Comparison of ENCODE assay signal across 17 mouse cellular contexts in genomic region chr10:75945896-75946295, GRCm38 (mm10). TPM values are rescaled to one million over a fixed set of nuclear protein-coding genes. Genes with fewer than 3 reads are reported as not detected.
"Had no signal": no experiment of that assay in that cellular context is flagged by ENCODE, and none has a peak within 500 bp of the region (broad histone marks: within the 10 kb centered on the region; RNA-seq: fewer than 3 reads in every experiment).

No protein-coding gene starts in this region.

- H3K4me3 ChIP-seq: intestine, embryonic 15.5 days; limb, embryonic 12.5 days; liver, embryonic 13.5 days; neural tube, embryonic 12.5 days; stomach, embryonic 15.5 days had no signal

- H3K9me3 ChIP-seq: intestine, embryonic 15.5 days; limb, embryonic 12.5 days; liver, embryonic 13.5 days; neural tube, embryonic 12.5 days; stomach, embryonic 15.5 days had no signal

- DNase-seq: kidney, adult 18-20 months; kidney, postnatal 25 days; layer of hippocampus, adult 9-11 months; layer of hippocampus, postnatal 36 days; liver; liver, embryonic 13.5 days; liver, postnatal 0 days; midbrain, embryonic 14.5 days; thymus, postnatal 14 days had no signal

- H3K27ac ChIP-seq: intestine, embryonic 15.5 days; limb, embryonic 12.5 days; liver, embryonic 13.5 days; neural tube, embryonic 12.5 days; stomach, embryonic 15.5 days had no signal

- H3K27me3 ChIP-seq: intestine, embryonic 15.5 days; stomach, embryonic 15.5 days had no signal

- H3K9ac ChIP-seq: intestine, embryonic 15.5 days; limb, embryonic 12.5 days; liver, embryonic 13.5 days; liver, postnatal 0 days; neural tube, embryonic 12.5 days; stomach, embryonic 15.5 days had no signal

- H3K4me2 ChIP-seq: intestine, embryonic 15.5 days; limb, embryonic 12.5 days; liver, embryonic 13.5 days; neural tube, embryonic 12.5 days; stomach, embryonic 15.5 days had no signal

- ATAC-seq: intestine, embryonic 15.5 days; liver, postnatal 0 days had no signal

- H3K36me3 ChIP-seq: intestine, embryonic 15.5 days; limb, embryonic 12.5 days; liver, embryonic 13.5 days; neural tube, embryonic 12.5 days; stomach, embryonic 15.5 days had no signal

RNA-seq across cellular contexts. Expression of gene Vpreb3, which starts 3.0 kb away (rescaled TPM):
- total RNA-seq: layer of hippocampus, adult 18-20 months; layer of hippocampus, postnatal 36 days; left cerebral cortex, postnatal 36 days; megakaryocyte progenitor cell, adult 5-6 weeks had no signal
- polyA plus RNA-seq: midbrain, embryonic 14.5 days had no signal

RNA-seq across cellular contexts. Expression of gene Gm867, which starts 5.4 kb away (rescaled TPM):
- total RNA-seq: megakaryocyte progenitor cell, adult 5-6 weeks had no signal

RNA-seq across cellular contexts. Expression of gene Gm5134, which starts 8.4 kb away (rescaled TPM):
- total RNA-seq: left cerebral cortex, postnatal 36 days had no signal
- polyA plus RNA-seq: intestine, embryonic 15.5 days; kidney, embryonic 14.5 days; limb, embryonic 12.5 days; midbrain, embryonic 14.5 days; neural tube, embryonic 12.5 days; stomach, embryonic 15.5 days had no signal
